Mouse (Mus musculus): ENCODE measurements around the gene Pak6. TPM values are rescaled to one million over a fixed set of nuclear protein-coding genes. Genes with fewer than 3 reads are reported as not detected.

Pak6 gene
- polyA plus RNA-seq, 1 experiment from 2014 or later: 1.2 TPM

DNA sequence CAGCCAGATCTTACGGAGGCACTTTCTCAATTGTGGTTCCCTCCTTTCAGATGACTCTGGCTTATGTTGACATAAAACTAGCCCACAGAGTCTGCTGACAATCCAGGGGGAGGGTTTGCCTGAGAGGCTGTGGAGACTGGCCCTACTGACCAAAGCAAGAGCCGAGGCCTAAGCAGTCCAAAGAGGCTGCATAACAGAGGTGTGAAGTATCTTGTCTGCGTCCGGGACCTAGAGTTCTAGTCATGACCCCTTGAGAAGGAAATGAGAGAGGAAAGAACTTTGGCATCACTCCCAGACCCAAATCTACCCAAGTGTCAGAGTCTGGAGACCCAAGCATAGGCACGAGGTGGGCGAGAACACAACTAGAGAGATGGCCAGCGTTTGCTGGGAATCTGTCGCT, 23.6 kb downstream of the Pak6 start:
- no peak overlapping the region for H3K4me3 ChIP-seq (ENCODE audit: low read depth, low read length)
- no peaks in the 10 kb centered on the region for H3K9me3 ChIP-seq (ENCODE audit: control insufficient read depth, low read length)
- DNase-seq (ENCODE audit: low spot score, missing footprints) (no peak), ATAC-seq (ENCODE audit: low FRiP score) (no peak)
- H3K4me1 ChIP-seq (ENCODE audit: control insufficient read depth, insufficient read depth, low read length): no peaks in the 10 kb centered on the region
- H3K27ac ChIP-seq (ENCODE audit: low read depth, low read length): no peak overlapping the region
- H3K27me3 ChIP-seq (ENCODE audit: control insufficient read depth, insufficient read depth, low read length): no peaks in the 10 kb centered on the region
- 84% methylated on average over 8 of the region's 8 CpGs for WGBS
- H3K4me2 ChIP-seq: no peak overlapping the region
- H3K9ac ChIP-seq (ENCODE audit: low read length): no peak overlapping the region
- H3K36me3 ChIP-seq (ENCODE audit: control insufficient read depth, insufficient read depth, low read length): no peaks in the 10 kb centered on the region

DNA sequence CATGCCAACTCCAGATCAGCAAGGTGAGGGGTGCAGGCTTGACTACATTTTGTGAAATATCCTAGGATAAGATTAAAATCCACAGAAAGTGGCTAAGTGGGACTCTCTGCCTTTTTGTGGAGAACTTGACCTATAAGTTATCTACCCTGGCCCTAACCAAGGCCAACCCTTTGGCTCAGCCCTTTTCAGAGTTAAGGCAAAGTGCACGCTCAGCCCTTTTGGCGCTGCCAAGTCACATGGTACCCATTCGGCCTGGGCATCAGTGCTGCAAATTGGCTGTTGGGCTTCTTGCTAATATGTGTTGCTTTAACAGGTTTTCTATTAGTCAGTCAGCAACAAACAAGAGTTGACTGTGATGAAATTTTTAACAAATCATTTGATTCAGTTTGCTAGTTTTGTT, 24.7 kb downstream of the Pak6 start:
- Histone ChIP-seq H3K4me3 (ENCODE audit: low read depth, low read length) (no peak overlapping the region), H3K27ac (ENCODE audit: low read depth, low read length) (no peak overlapping the region), H3K9ac (ENCODE audit: low read length) (no peak overlapping the region), H3K9me3 (ENCODE audit: control insufficient read depth, low read length) (no peaks in the 10 kb centered on the region), H3K36me3 (ENCODE audit: control insufficient read depth, insufficient read depth, low read length) (no peaks in the 10 kb centered on the region), H3K4me1 (ENCODE audit: control insufficient read depth, insufficient read depth, low read length) (no peaks in the 10 kb centered on the region), H3K27me3 (ENCODE audit: control insufficient read depth, insufficient read depth, low read length) (no peaks in the 10 kb centered on the region), H3K4me2 (no peak overlapping the region)
- 91% methylated on average over 3 of the region's 3 CpGs for WGBS
- ATAC-seq (ENCODE audit: low FRiP score) (no peak), DNase-seq (ENCODE audit: low spot score, missing footprints) (no peak)

- Histone ChIP-seq H3K4me2 (no peak overlapping the region), H3K4me1 (ENCODE audit: control insufficient read depth, insufficient read depth, low read length) (no peaks in the 10 kb centered on the region), H3K27ac (ENCODE audit: low read depth, low read length) (no peak overlapping the region), H3K9me3 (ENCODE audit: control insufficient read depth, low read length) (no peaks in the 10 kb centered on the region), H3K27me3 (ENCODE audit: control insufficient read depth, insufficient read depth, low read length) (no peaks in the 10 kb centered on the region), H3K36me3 (ENCODE audit: control insufficient read depth, insufficient read depth, low read length) (no peaks in the 10 kb centered on the region), H3K9ac (ENCODE audit: low read length) (no peak overlapping the region), H3K4me3 (ENCODE audit: low read depth, low read length) (no peak overlapping the region)
- DNase-seq (ENCODE audit: low spot score, missing footprints) (no peak), ATAC-seq (ENCODE audit: low FRiP score) (no peak)
- WGBS: 73% methylated on average over 10 of the region's 10 CpGs
These were observed 26.8 kb downstream of the Pak6 start for GRCm38 (mm10) chr2:118689875-118690274.

DNA sequence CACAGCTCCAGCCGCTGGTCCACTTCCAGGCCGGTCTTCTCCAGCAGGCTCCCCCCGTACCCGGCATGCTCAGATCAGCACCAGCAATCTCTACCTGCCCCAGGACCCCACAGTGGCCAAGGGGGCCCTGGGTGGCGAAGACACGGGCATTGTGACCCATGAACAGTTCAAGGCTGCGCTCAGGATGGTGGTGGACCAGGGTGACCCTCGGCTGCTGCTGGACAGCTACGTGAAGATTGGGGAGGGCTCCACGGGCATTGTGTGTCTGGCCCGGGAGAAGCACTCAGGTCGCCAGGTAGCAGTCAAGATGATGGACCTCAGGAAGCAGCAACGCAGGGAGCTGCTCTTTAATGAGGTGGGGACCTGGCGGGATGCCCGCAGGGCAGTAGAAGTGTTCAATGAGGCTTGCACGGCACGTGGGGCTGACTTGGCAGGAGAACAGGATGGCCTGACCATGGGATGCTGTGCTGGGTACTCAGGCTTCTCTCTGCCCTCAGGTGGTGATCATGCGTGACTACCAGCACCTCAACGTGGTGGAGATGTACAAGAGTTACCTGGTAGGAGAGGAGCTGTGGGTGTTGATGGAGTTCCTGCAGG, 30.4 kb downstream of the Pak6 start:
- WGBS: 87% methylated on average over 19 of the region's 19 CpGs
- Histone ChIP-seq H3K4me2 (no peak overlapping the region), H3K36me3 (ENCODE audit: control insufficient read depth, insufficient read depth, low read length) (no peaks in the 10 kb centered on the region), H3K27ac (ENCODE audit: low read depth, low read length) (no peak overlapping the region), H3K4me3 (ENCODE audit: low read depth, low read length) (no peak overlapping the region), H3K9me3 (ENCODE audit: control insufficient read depth, low read length) (no peaks in the 10 kb centered on the region), H3K9ac (ENCODE audit: low read length) (no peak overlapping the region), H3K27me3 (ENCODE audit: control insufficient read depth, insufficient read depth, low read length) (peaks cover 20% of the 10 kb centered on the region), H3K4me1 (ENCODE audit: control insufficient read depth, insufficient read depth, low read length) (no peaks in the 10 kb centered on the region)
- ATAC-seq (ENCODE audit: low FRiP score): no peak
- DNase-seq (ENCODE audit: low spot score, missing footprints): no peak

GRCm38 (mm10) chr2:118695677-118696232, 32.7 kb downstream of the Pak6 start:
- 30% methylated on average over 11 of the region's 11 CpGs for WGBS
- Histone ChIP-seq H3K27me3 (ENCODE audit: control insufficient read depth, insufficient read depth, low read length) (peaks cover 37% of the 10 kb centered on the region), H3K4me3 (ENCODE audit: low read depth, low read length) (no peak overlapping the region), H3K9ac (ENCODE audit: low read length) (no peak overlapping the region), H3K4me2 (no peak overlapping the region), H3K4me1 (ENCODE audit: control insufficient read depth, insufficient read depth, low read length) (peaks cover 3% of the 10 kb centered on the region; the same call in 1 of the 2 replicates), H3K9me3 (ENCODE audit: control insufficient read depth, low read length) (no peaks in the 10 kb centered on the region), H3K36me3 (ENCODE audit: control insufficient read depth, insufficient read depth, low read length) (no peaks in the 10 kb centered on the region), H3K27ac (ENCODE audit: low read depth, low read length) (no peak overlapping the region)
- ATAC-seq (ENCODE audit: low FRiP score) (peak; percentile 49; the same call in 1 of the 2 replicates), DNase-seq (ENCODE audit: low spot score, missing footprints) (peak; percentile 93)

DNA sequence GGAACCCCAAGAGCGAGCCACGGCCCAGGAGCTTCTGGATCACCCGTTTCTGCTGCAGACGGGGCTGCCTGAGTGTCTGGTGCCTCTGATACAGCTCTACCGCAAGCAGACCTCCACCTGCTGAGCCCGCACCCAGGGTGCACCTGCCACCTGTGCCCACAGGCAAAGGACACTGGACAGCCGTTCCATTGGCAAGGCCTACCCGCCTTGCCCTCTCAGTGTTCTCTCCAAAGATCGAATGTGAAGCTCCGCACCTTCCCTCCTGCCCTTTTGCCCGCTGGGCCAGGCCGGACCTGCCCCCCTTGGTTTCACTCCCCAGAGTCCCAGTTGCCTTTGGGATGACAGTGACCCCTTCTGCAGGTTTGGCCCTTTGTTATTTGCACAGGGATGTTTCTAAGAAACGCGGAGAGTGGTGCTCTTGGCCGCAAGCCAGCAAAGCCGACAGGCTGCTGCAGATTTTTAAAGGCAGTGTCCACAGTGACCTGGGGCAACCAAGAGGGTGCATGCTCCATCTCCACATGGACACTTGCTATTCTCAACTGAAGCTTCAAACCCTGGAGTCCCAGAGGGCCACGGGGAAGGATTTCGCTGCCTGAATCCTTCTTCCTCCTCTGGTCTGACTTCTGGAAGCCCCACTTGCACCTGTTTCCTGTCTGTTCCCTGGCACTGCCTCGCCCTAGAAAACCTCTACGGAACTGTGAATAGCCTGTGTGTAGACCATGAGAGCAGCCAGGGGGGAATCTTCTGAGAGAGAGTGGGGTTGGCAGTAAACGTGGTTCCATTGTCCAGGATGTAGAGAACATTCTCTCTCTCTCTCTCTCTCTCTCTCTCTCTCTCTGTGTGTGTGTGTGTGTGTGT, 33.6 kb downstream of the Pak6 start:
- no peak overlapping the region for H3K9ac ChIP-seq (ENCODE audit: low read length)
- peaks cover 46% of the 10 kb centered on the region for H3K27me3 ChIP-seq (ENCODE audit: control insufficient read depth, insufficient read depth, low read length)
- no peak overlapping the region for H3K27ac ChIP-seq (ENCODE audit: low read depth, low read length)
- H3K36me3 ChIP-seq (ENCODE audit: control insufficient read depth, insufficient read depth, low read length): no peaks in the 10 kb centered on the region
- no peak for ATAC-seq (ENCODE audit: low FRiP score)
- H3K9me3 ChIP-seq (ENCODE audit: control insufficient read depth, low read length): no peaks in the 10 kb centered on the region
- H3K4me2 ChIP-seq: no peak overlapping the region
- H3K4me1 ChIP-seq (ENCODE audit: control insufficient read depth, insufficient read depth, low read length): peaks cover 3% of the 10 kb centered on the region; the same call in 1 of the 2 replicates
- no peak overlapping the region for H3K4me3 ChIP-seq (ENCODE audit: low read depth, low read length)
- WGBS: 56% methylated on average over 21 of the region's 21 CpGs
- no peak for DNase-seq (ENCODE audit: low spot score, missing footprints)

DNA sequence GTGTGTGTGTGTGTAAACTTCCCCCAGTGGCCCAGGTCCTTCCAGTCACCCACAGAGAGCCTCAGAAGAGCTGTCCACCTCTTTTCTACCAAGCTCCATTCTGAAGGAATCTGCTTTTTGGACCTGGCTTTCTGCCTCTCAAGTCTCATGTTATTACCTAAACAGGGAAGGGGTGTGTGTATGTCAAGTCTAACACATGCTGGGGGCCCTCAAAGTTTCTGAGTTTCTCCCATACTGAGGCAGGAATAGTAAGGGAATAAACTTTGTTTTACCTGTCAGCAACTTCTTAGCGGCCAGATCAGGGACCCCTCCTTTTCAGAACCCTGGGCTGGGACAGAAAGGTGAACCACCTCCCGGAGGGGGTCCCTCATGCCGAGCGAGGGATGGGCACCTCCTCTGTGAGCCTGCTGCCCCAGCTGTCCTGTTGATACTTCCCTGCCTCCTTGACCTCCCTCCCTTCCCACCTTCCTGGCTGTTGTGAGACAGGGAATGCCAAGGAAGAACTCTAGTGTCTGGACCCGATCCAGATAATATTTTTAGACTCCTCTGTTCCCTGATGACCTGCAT, 34.3 kb downstream of the Pak6 start:
- Histone ChIP-seq H3K9me3 (ENCODE audit: control insufficient read depth, low read length) (no peaks in the 10 kb centered on the region), H3K27me3 (ENCODE audit: control insufficient read depth, insufficient read depth, low read length) (peaks cover 53% of the 10 kb centered on the region), H3K4me3 (ENCODE audit: low read depth, low read length) (no peak overlapping the region), H3K9ac (ENCODE audit: low read length) (no peak overlapping the region), H3K27ac (ENCODE audit: low read depth, low read length) (no peak overlapping the region), H3K4me1 (ENCODE audit: control insufficient read depth, insufficient read depth, low read length) (peaks cover 3% of the 10 kb centered on the region), H3K4me2 (no peak overlapping the region), H3K36me3 (ENCODE audit: control insufficient read depth, insufficient read depth, low read length) (no peaks in the 10 kb centered on the region)
- whole genome bisulfite sequencing: 42% methylated on average over 5 of the region's 5 CpGs
- ATAC-seq (ENCODE audit: low FRiP score) (no peak), DNase-seq (ENCODE audit: low spot score, missing footprints) (no peak)

DNA sequence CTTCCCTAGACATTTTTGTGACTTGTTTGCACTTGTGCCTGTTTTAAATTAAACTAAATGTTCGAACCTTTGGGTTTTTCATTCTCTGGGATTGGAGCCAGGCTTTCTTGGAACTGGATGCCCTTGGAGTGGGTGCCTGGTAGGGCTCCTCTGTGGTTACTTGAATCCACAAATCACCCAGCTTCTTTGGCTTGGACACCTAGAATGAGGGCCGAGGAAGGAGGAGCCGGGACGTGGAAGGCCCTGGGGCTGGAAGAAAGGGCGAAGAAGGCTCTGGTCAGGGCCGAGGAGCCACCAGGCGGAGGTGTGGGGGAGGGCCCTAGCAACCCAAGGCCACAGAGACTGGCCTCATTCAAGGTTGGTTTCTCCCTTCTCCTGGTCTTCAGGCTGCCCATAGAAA, 34.9 kb downstream of the Pak6 start:
- peaks cover 7% of the 10 kb centered on the region for H3K4me1 ChIP-seq (ENCODE audit: control insufficient read depth, insufficient read depth, low read length)
- H3K4me3 ChIP-seq (ENCODE audit: low read depth, low read length): no peak overlapping the region
- no peaks in the 10 kb centered on the region for H3K36me3 ChIP-seq (ENCODE audit: control insufficient read depth, insufficient read depth, low read length)
- peaks cover 58% of the 10 kb centered on the region for H3K27me3 ChIP-seq (ENCODE audit: control insufficient read depth, insufficient read depth, low read length)
- H3K4me2 ChIP-seq: no peak overlapping the region
- no peak overlapping the region for H3K9ac ChIP-seq (ENCODE audit: low read length)
- WGBS: 40% methylated on average over 7 of the region's 7 CpGs
- H3K9me3 ChIP-seq (ENCODE audit: control insufficient read depth, low read length): no peaks in the 10 kb centered on the region
- no peak for ATAC-seq (ENCODE audit: low FRiP score)
- DNase-seq (ENCODE audit: low spot score, missing footprints): no peak
- H3K27ac ChIP-seq (ENCODE audit: low read depth, low read length): no peak overlapping the region
